Mouse (Mus musculus) bone marrow, adult 2 months (tissue): ENCODE measurements around the gene Mak. TPM values are rescaled to one million over a fixed set of nuclear protein-coding genes. Genes with fewer than 3 reads are reported as not detected.

Source experiments
- H3K27ac ChIP-seq: fragments of 200-500 bp; 2 replicates; pipeline ENCODE4 v1.5.1; 2012; ENCODE audit warnings: low read depth, mild to moderate bottlenecking, control low read depth, inconsistent platforms, low read length; ENCODE audit not compliant: control insufficient read depth, poor library complexity, insufficient read depth
- H3K4me1 ChIP-seq: fragments of 200-500 bp; 2 replicates; pipeline ENCODE4 v1.6.1; 2011; ENCODE audit warnings: low read length; ENCODE audit not compliant: control insufficient read depth, insufficient read depth
- H3K4me3 ChIP-seq: fragments of 200-500 bp; replicated peaks from 2 replicates; pipeline ENCODE3; 2011; ENCODE audit warnings: mild to moderate bottlenecking, low read depth, low read length, control low read depth; ENCODE audit not compliant: control insufficient read depth
- CTCF ChIP-seq: fragments of 200-500 bp; IDR thresholded peaks from 2 replicates; pipeline ENCODE4 v1.5.1; 2011; ENCODE audit warnings: low read length, control low read depth; ENCODE audit not compliant: control insufficient read depth, insufficient read depth
- POLR2A ChIP-seq: fragments of 200-500 bp; IDR thresholded peaks from 2 replicates; pipeline ENCODE4 v1.6.1; 2011; ENCODE audit warnings: low read depth, mild to moderate bottlenecking, control low read depth, low read length, borderline replicate concordance; ENCODE audit not compliant: control insufficient read depth
- WGBS: fragments of 180-500 bp; shearing (Covaris S2); methylation state at CpG from one replicate; pipeline ENCODE4 v1.1.7; 2018; 5-methylcytosine and 5-hydroxymethylcytosine counted together
- polyA plus RNA-seq: library from polyadenylated mRNA; stranded (reverse); fragments of >200 nt; gene quantifications from 2 replicates; pipeline ENCODE4 v1.2.4, GENCODE M21; 2011; ENCODE audit warnings: low replicate concordance; ENCODE audit not compliant: missing spikeins, insufficient read depth, insufficient read length

The Mak gene
- polyA plus RNA-seq, 1 experiment, result not detected

- TF ChIP-seq CTCF, result no peak
- no peak for TF ChIP-seq POLR2A
- WGBS, result 62% methylated on average over 9 of the region's 9 CpGs
- Histone ChIP-seq H3K4me3 (peak overlapping the region; percentile 59), H3K4me1 (peaks cover 3% of the 10 kb centered on the region; the same call in 1 of the 2 replicates), H3K27ac (peak overlapping the region; percentile 81)
Observed at GRCm38 (mm10) chr13:41018236-41018635, 61.3 kb downstream of the Mak start.

- TF ChIP-seq POLR2A (no peak), CTCF (no peak)
- Histone ChIP-seq H3K4me3 (peak overlapping the region; percentile 94), H3K27ac (peak overlapping the region; percentile 89; the same call in 1 of the 2 replicates), H3K4me1 (peaks cover 3% of the 10 kb centered on the region; the same call in 1 of the 2 replicates)
- 67% methylated on average over 4 of the region's 4 CpGs for WGBS
Observed at GRCm38 (mm10) chr13:41017832-41018231, 61.7 kb downstream of the Mak start.

DNA sequence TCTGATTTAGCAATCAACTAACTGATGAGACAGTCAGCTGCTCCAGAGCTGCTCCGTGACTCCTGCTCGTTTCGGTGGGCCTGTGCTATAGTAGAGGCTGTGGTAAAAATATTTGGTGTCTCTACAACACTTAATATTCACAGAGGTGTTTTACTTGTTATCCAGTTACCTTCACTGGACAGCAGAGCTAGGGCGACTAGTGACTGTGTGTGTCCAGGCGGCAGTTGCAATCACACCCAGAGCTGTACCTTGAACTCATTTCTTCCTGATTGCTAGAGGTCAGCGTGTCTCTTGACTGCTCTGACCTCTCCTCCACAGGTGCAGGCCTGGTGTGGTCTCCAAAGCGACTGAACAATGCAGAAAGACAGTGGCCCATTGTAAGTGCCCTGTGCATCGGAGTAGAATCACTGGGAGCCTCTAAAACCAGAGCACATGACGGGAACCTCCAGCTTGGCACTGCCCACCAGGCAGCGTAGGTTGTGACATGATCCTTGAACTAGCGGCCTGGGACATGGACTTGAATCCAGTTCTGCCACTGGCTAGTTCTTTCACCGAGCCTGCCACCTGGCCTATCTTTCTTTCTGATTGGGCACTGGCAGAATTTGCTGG is 62.6 kb downstream of the Mak start:
- peaks cover 3% of the 10 kb centered on the region; the same call in 1 of the 2 replicates for H3K4me1 ChIP-seq
- 30% methylated on average over 12 of the region's 12 CpGs for WGBS
- TF ChIP-seq CTCF, result no peak
- 0 out of 2 replicates have a peak, but pooled peaks have one; percentile 9 for TF ChIP-seq POLR2A
- peak overlapping the region; percentile 89 for H3K27ac ChIP-seq
- H3K4me3 ChIP-seq, result peak overlapping the region; percentile 94

GRCm38 (mm10) chr13:41015829-41016634 is 63.5 kb downstream of the Mak start, which contains the start of gene Tmem14c:
Tmem14c (plus strand) TSS chr13:41016292.
- Histone ChIP-seq H3K4me1 (peaks cover 3% of the 10 kb centered on the region; the same call in 1 of the 2 replicates), H3K4me3 (peak within 1 kb of the TSS; percentile 94), H3K27ac (peak within 1 kb of the TSS; percentile 89)
- no peak for TF ChIP-seq CTCF
- peak; percentile 97 for TF ChIP-seq POLR2A
- WGBS, result under 1% methylated on average over 43 of the region's 43 CpGs

GRCm38 (mm10) chr13:41008946-41009345 is 70.6 kb downstream of the Mak start:
- TF ChIP-seq POLR2A (no peak), CTCF (no peak)
- 87% methylated on average over 8 of the region's 8 CpGs for WGBS
- no peak overlapping the region for H3K4me3 ChIP-seq
- no peaks in the 10 kb centered on the region for H3K4me1 ChIP-seq
- H3K27ac ChIP-seq, result no peak overlapping the region

- no peak for TF ChIP-seq CTCF
- no peak for TF ChIP-seq POLR2A
- H3K27ac ChIP-seq, result no peak overlapping the region
- H3K4me3 ChIP-seq, result no peak overlapping the region
- 82% methylated on average over 10 of the region's 10 CpGs for WGBS
- no peaks in the 10 kb centered on the region for H3K4me1 ChIP-seq
Observed at GRCm38 (mm10) chr13:41008271-41008670, 71.2 kb downstream of the Mak start.

DNA sequence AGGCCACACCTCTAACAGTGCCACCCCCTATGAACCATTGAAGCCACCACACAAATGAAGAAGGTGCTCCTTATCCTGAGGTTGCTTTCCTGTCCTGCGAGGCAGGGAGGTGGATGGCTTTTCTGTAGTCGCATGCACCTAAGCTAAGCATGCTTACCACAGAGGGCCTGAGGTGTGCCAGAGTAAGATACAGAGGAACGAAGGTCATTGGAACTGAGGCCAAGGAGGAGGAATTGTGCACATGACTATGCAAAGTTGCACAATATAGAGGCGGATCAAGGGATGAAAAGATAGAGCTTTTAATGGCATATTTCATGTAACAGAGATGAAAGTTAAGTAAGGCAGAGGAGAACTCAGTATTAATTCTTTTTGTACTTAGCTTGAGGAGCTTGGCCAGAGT is 73.3 kb downstream of the Mak start:
- Histone ChIP-seq H3K4me1 (peaks cover 2% of the 10 kb centered on the region), H3K4me3 (no peak overlapping the region), H3K27ac (no peak overlapping the region)
- 81% methylated on average over 4 of the region's 4 CpGs for WGBS
- TF ChIP-seq POLR2A (no peak), CTCF (no peak)

DNA sequence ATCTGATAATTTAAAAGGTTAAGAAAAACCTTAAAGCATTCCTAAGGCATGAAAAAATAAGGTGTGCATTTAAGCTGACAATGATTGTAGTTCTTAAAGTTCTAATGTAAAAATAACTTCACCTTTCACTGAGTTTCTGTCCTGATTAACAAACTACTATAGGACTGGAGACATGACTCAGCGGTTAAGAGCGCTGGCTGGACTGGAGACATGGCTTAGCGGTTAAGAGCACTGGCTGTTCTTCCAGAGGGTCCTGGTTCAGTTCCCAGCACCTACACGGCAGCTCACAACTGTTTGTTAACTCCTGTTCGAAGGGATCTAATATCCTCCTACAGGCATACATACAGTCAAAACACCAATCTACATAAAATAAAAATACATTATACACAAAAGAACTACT is 77.5 kb downstream of the Mak start:
- H3K27ac ChIP-seq, result no peak overlapping the region
- peak overlapping the region; percentile 98 for H3K4me3 ChIP-seq
- no peak for TF ChIP-seq POLR2A
- H3K4me1 ChIP-seq, result peaks cover 2% of the 10 kb centered on the region
- 71% methylated on average over 5 of the region's 5 CpGs for WGBS
